Mouse (Mus musculus) brain, embryonic 14.5 days (tissue): ENCODE measurements around the gene Dcun1d2.

Source experiments
- CTCF ChIP-seq: fragments of 200-500 bp; IDR thresholded peaks from 2 replicates; pipeline ENCODE4 v1.5.1; 2012; ENCODE audit warnings: inconsistent platforms, mild to moderate bottlenecking, moderate library complexity, borderline replicate concordance; ENCODE audit not compliant: insufficient read depth, insufficient read length; ENCODE audit errors: extremely low read depth
- POLR2A ChIP-seq: fragments of 200-500 bp; IDR thresholded peaks from 2 replicates; pipeline ENCODE4 v1.6.1; 2012; ENCODE audit warnings: mild to moderate bottlenecking, inconsistent platforms, borderline replicate concordance; ENCODE audit not compliant: poor library complexity, insufficient read depth, insufficient read length, severe bottlenecking; ENCODE audit errors: extremely low read depth

DNA sequence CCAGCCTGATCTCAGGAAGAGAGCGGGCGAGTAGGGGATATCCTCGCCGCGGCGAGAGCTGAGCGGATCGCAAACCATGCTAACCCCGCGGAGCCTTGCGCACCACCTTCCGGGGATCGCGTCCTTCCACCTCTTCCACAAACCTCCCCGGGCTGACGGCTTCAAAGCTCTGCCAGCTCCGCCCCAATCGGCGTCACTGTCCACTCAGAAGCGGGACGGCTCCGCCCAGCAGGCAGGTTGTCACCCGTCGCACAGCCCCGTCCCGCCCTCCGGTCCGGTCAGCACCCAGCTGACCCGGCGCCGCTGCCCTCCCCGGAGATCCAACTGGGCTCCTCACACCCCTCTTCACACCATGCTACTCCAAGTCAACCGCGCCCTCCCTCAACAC lies 633 bp downstream of the Dcun1d2 start:
- no peak for TF ChIP-seq CTCF
- no peak for TF ChIP-seq POLR2A
